Mouse (Mus musculus): ENCODE data around the gene Ubap1l.

The Ubap1l gene

DNA sequence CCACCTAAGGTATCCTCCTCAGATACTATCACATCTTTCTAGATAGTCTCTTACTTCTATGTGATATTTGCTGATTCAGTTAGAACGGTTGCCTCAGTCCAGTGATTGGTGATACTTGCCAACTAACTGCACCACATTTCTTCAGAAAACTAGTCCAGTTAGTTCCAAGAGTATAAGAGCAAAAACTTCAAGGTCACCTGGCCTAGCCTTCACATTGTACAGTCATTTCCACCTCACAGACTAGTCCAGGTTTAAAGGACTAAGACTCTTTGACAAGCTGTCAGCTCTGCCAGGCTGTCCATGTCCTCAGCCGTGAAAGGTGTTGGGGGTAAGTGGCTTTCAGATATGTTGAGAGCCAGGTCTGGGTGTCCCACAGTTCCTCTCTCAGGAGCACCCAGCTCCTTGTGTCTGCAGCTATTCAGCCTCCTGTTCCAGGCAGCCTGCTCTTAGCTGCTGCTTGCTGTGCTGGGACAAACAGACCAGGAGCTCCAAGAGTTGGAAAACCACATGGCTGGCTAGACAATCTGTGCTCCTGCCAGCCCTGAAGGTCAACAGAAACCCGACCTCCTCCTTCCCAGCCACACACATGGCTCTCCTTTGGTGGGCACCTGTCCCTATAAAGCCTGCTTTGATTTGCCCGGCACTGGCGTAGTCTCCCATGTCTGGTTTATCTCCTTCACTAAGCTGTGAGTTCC is 13.8 kb downstream of the Ubap1l start:
- DNase-seq, result no peak

- no peak for DNase-seq
These were observed 14.5 kb downstream of the Ubap1l start for GRCm38 (mm10) chr9:65375163-65375934.

- no peak for DNase-seq
These were observed 20.3 kb downstream of the Ubap1l start for GRCm38 (mm10) chr9:65381017-65381590.

- no peak for DNase-seq
These were observed 21.4 kb downstream of the Ubap1l start for GRCm38 (mm10) chr9:65382031-65382750.

DNA sequence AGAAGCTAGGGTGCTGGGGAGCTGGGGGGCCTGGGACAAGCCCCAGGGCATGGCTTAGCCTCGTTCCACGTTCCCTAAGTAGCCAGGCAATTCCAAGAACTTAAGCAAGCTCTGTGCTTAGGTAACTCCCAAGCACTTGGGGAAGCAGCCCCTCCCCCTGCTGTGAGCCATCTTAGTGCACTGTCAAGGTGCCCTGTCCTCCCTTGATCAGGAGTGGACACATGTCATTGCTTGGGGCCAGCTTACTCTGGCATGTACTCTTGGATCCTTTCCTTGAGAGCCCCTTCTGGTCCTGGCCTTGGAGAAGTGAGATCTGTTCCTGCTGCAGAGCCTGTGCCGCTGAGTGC is 21.9 kb downstream of the Ubap1l start:
- no peak for DNase-seq

- peak; percentile 60 to 67 for DNase-seq
These were observed 23.4 kb downstream of the Ubap1l start for GRCm38 (mm10) chr9:65384276-65384675.

- DNase-seq, result peak; percentile 52 to 66
These were observed 25.7 kb downstream of the Ubap1l start for GRCm38 (mm10) chr9:65386373-65387140.

- peak; percentile 53 to 65 for DNase-seq
These were observed 30.1 kb downstream of the Ubap1l start for GRCm38 (mm10) chr9:65390752-65391612.

GRCm38 (mm10) chr9:65391613-65391964 is 30.7 kb downstream of the Ubap1l start, which contains the start of gene Kbtbd13:
TSS of gene Kbtbd13 (minus strand) at chr9:65391652.
- DNase-seq, result no peak

- DNase-seq, result peak; percentile 86 to 87
These were observed 32.0 kb downstream of the Ubap1l start for GRCm38 (mm10) chr9:65392638-65393364.

DNA sequence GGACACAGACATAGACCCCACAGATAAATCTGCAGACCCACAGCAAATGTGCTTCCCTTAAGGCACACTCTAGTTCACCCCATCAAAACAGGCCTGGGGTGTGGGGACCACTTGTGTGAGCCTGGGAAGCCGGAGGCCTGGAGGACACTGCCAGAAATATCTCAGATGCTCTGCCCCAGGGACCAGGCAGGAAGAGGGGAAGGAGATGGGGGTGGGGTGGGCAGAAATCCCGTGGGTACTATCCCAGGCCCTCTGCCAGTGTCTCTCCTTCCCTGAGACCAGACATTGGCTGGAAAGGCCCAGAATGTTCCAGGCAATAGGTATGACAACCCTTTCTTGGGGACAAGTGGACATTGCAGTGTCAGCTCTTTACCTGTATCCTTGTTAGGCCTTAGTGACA is 32.8 kb downstream of the Ubap1l start:
- no peak for DNase-seq

DNA sequence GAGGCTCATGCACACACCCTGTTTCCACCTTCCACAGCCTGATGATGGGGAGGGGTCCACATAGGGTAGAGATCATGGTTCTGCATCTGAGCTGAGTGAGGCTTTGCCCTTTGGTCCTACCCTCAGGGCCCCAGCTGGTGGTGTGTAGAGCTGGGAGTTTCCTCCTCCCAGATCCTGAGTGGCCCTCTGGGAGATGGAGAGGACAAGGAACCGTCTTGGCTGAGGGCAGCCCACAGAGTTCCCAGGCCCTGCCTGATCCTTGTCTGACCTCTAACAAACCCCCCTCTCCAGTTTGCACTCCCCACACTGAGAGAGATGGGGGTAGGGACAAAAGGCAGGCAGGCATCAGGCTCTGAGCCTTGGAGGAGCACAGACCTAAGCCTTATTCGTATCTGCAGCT is 33.5 kb downstream of the Ubap1l start:
- no peak for DNase-seq

GRCm38 (mm10) chr9:65398279-65398678 is 37.4 kb downstream of the Ubap1l start, which contains the start of gene Rasl12:
TSS of gene Rasl12 (plus strand) at chr9:65398506.
- peak; percentile 87 to 89 for DNase-seq

DNA sequence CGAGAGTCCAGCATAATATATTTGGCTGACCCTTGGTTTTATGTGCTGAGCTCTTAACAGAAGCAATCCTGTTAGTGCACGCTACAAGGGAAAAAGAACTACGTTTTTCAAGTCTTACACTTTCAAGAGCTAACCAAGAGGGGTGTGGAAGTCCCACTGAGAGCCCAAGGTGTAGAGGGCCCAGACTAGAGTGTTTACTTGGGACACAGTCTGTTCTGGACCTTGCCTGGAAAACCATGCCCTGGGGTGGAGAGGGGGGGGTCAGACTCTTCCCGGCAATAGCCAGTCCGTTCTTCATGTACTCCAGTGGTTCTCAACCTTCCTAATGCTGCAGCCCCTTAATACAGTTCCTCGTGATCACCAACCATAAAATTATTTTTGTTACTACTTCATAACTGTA is 39.1 kb downstream of the Ubap1l start:
- DNase-seq, result no peak

- peak; percentile 73 to 80 for DNase-seq
These were observed 43.7 kb downstream of the Ubap1l start for GRCm38 (mm10) chr9:65404331-65405183.

DNA sequence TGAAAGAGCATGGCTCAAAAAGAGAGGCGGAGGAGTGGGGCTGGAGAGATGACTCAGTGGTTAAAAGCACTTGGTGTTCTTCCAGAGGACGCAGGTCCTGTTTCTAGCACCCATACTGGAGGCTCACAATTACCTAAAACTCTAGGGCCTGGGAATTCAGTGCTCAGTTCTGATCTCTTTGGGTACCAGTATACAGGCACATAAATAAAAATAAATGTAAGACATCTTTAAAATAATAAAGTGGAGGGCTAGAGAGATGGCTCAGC is 44.3 kb downstream of the Ubap1l start:
- no peak for DNase-seq

- DNase-seq, result no peak
These were observed 46.5 kb downstream of the Ubap1l start for GRCm38 (mm10) chr9:65407327-65407726.

- DNase-seq, result no peak
These were observed 47.0 kb downstream of the Ubap1l start for GRCm38 (mm10) chr9:65407861-65408260.

DNA sequence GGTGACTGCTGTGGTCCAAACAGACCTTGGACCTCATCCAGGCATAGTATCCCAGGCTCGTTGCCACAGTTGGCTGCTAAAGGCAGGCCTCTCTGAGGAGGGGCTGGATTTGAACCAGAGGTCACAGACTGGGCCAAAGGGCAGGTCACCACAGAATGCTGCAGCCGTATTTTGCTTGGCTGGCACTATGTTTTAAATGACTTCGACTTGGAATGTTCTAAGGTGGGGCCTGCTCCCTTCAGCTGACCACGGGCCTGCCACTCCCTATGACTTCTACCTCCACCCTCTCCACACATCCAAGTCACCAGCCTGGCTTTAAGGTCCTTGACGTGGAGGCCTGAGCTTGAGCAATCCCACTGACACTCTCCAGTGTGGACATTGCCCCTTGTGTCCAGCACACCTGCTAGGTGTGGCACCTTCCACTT is 48.0 kb downstream of the Ubap1l start:
- peak; percentile 45 to 62 for DNase-seq

- DNase-seq, result no peak
These were observed 49.5 kb downstream of the Ubap1l start for GRCm38 (mm10) chr9:65410378-65410777.
